Mouse (Mus musculus) lung, embryonic 14.5 days (tissue): Measurements from ENCODE around the gene Ralgps2. TPM values are rescaled to one million over a fixed set of nuclear protein-coding genes. Genes with fewer than 3 reads are reported as not detected.

ENCODE experiments used
- ATAC-seq: fragments of 200-750 bp; cut with Nextera tagmentation; 2 replicates; pipeline ENCODE4 v1.8.0; 2017; ENCODE audit warnings: mild to moderate bottlenecking, moderate TSS enrichment, moderate library complexity; ENCODE audit not compliant: insufficient read depth
- DNase-seq: peaks from one replicate; pipeline ENCODE4 v3.0.0-alpha.2; 2015
- H3K27ac ChIP-seq: fragments of 300-500 bp; sonication (generic); 2 replicates; pipeline ENCODE4 v1.5.1; 2014; ENCODE audit warnings: low read depth, mild to moderate bottlenecking, moderate library complexity
- H3K27me3 ChIP-seq: fragments of 300-500 bp; sonication (generic); 2 replicates; pipeline ENCODE4 v1.6.1; 2014; ENCODE audit warnings: low read length, control low read depth; ENCODE audit not compliant: insufficient read depth
- H3K36me3 ChIP-seq: fragments of 300-500 bp; sonication (generic); 2 replicates; pipeline ENCODE4 v1.6.1; 2014; ENCODE audit warnings: control low read depth; ENCODE audit not compliant: insufficient read depth
- H3K4me1 ChIP-seq: fragments of 300-500 bp; sonication (generic); 2 replicates; pipeline ENCODE4 v1.6.1; 2014; ENCODE audit warnings: antibody characterized with exemption, control low read depth; ENCODE audit not compliant: insufficient read depth
- H3K4me2 ChIP-seq: fragments of 300-500 bp; sonication (generic); 2 replicates; pipeline ENCODE4 v1.6.1; 2014; ENCODE audit warnings: mild to moderate bottlenecking
- H3K4me3 ChIP-seq: fragments of 300-500 bp; sonication (generic); 2 replicates; pipeline ENCODE4 v1.5.1; 2014; ENCODE audit warnings: low read depth, low read length
- H3K9ac ChIP-seq: fragments of 300-500 bp; sonication (generic); 2 replicates; pipeline ENCODE4 v1.6.1; 2014
- H3K9me3 ChIP-seq: fragments of 300-500 bp; sonication (generic); 2 replicates; pipeline ENCODE4 v1.6.1; 2016; ENCODE audit warnings: low read depth, low read length, control low read depth
- CTCF ChIP-seq: IDR thresholded peaks from 2 replicates; pipeline ENCODE4 v1.5.1; 2016; ENCODE audit warnings: antibody characterized with exemption, low read depth
- WGBS: fragments of 180-500 bp; shearing (Covaris S2); extraction: QIAGEN DNeasy Blood & Tissue Kit; methylation state at CpG from one replicate; pipeline ENCODE4 v1.1.7; 2014; 5-methylcytosine and 5-hydroxymethylcytosine counted together
- polyA plus RNA-seq: library from polyadenylated mRNA; unstranded; fragments of >200 nt; fragmentation: Nextera tagmentation; extraction: Ambion mirVana; gene quantifications from 2 replicates; pipeline ENCODE4 v1.2.1, GENCODE M21; 2014

The Ralgps2 gene
- polyA plus RNA-seq, 1 experiment from 2014 or later, result 70.6 TPM

DNA sequence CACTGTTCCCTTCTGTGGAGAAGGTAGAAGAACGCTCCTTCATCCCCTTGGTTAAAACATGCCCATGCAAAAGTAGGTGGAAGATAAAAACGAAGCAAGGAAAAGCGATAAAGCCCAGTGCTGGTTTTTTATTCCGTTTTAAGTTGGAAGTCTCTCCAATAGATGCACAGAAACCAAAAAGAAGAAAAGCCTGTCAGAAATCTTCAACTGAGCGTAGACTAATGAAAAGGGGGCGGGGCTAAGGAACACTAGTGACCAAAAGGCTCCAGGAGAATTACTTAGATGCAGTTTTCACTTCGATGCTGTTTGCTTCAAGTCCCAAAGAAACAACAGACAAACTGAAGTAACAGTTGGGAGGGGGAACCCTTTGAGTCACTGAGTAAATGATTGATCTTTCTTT is 1.2 kb upstream of the Ralgps2 start:
- Histone ChIP-seq H3K4me1 (no peaks in the 10 kb centered on the region), H3K27ac (no peak overlapping the region), H3K4me2 (peak overlapping the region; percentile 84), H3K9ac (no peak overlapping the region), H3K27me3 (no peaks in the 10 kb centered on the region), H3K9me3 (no peaks in the 10 kb centered on the region), H3K36me3 (no peaks in the 10 kb centered on the region), H3K4me3 (no peak overlapping the region)
- DNase-seq, result peak; percentile 54
- ATAC-seq, result no peak
- WGBS, result 35% methylated on average over 7 of the region's 7 CpGs
- no peak for TF ChIP-seq CTCF

DNA sequence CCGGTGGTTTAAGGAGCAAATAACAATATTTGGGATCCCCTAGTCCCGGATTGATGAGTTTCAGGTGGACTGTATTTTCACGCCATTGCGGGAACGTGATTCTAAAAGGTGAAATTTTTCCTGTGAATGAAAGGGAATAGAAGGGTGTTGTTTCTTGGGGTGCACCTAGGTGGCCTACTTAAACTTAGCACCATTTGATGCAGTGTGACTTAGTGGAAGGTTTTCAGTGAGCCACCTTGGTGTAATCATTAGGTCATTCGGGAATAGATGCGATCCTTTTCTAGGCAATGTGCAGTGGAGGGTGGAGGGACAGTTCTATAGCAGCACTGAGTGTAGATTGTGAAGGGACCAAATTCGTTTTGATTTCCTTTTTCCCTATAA is 706 bp upstream of the Ralgps2 start:
- DNase-seq (no peak), ATAC-seq (no peak)
- Histone ChIP-seq H3K4me3 (peak overlapping the region; percentile 93), H3K27ac (no peak overlapping the region), H3K9ac (no peak overlapping the region), H3K4me1 (no peaks in the 10 kb centered on the region), H3K9me3 (no peaks in the 10 kb centered on the region), H3K36me3 (no peaks in the 10 kb centered on the region), H3K4me2 (peak overlapping the region; percentile 84), H3K27me3 (no peaks in the 10 kb centered on the region)
- WGBS, result 5% methylated on average over 8 of the region's 8 CpGs
- 0 out of 2 replicates have a peak, but pooled peaks have one; percentile 5 for TF ChIP-seq CTCF

DNA sequence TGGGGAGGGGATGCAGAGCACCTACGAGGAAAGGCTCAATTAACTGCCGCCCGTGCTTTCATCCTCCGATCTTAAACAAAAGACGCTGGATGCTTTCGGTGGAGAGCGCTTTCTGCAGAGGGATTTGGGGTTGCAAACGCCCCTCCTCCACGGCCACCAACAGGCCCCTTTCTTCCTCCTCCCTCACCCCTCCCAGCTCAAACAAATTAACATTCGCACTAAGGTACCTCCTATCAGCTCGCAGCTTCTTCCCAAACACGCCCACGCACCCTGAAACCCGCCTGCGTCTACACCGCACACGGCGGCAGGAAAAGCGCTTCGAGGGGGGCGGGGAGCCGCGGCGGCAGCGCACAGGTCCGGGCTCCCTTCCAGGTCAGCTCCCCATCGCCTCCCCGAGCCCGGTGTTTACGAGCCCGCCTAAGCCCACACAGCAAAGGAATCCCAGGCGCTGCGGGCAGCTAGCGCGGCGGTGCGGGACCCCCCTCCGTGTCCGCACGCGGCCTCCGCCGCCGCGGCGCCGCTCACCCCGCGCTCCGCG is 652 bp downstream of the Ralgps2 start:
- WGBS, result under 1% methylated on average over 32 of the region's 51 CpGs
- Histone ChIP-seq H3K9ac (peak overlapping the region; percentile 86), H3K27me3 (no peaks in the 10 kb centered on the region), H3K9me3 (no peaks in the 10 kb centered on the region), H3K4me2 (peak overlapping the region; percentile 84), H3K4me1 (no peaks in the 10 kb centered on the region), H3K36me3 (no peaks in the 10 kb centered on the region), H3K4me3 (peak overlapping the region; percentile 93), H3K27ac (peak overlapping the region; percentile 89)
- ATAC-seq (peak; percentile 83), DNase-seq (peak; percentile 81)
- no peak for TF ChIP-seq CTCF

DNA sequence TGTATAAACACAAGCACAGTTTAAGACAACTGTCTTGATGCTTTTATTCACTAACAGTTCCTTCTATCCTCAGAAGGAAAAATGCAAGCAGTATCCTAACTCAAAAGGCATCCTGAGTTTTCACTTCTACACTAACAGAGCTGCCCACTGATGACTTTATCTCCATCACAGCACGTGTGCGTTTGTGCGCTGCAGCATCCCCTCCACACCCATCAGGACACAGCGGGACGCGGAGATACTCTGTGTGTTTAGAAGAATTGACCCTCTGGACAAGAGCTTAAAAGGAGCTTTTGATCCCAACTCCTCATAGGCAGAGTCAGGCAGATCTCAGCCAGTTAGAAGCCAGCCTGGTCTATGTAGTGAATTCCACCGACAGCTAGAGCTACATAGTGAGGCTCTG is 2.0 kb downstream of the Ralgps2 start:
- Histone ChIP-seq H3K9me3 (no peaks in the 10 kb centered on the region), H3K4me1 (no peaks in the 10 kb centered on the region), H3K4me2 (peak overlapping the region; percentile 25; the same call in 1 of the 2 replicates), H3K9ac (no peak overlapping the region), H3K4me3 (no peak overlapping the region; the same call in 1 of the 2 replicates), H3K27me3 (no peaks in the 10 kb centered on the region), H3K36me3 (no peaks in the 10 kb centered on the region), H3K27ac (no peak overlapping the region)
- ATAC-seq, result no peak
- no peak for TF ChIP-seq CTCF
- DNase-seq, result no peak
- 69% methylated on average over 7 of the region's 7 CpGs for WGBS

DNA sequence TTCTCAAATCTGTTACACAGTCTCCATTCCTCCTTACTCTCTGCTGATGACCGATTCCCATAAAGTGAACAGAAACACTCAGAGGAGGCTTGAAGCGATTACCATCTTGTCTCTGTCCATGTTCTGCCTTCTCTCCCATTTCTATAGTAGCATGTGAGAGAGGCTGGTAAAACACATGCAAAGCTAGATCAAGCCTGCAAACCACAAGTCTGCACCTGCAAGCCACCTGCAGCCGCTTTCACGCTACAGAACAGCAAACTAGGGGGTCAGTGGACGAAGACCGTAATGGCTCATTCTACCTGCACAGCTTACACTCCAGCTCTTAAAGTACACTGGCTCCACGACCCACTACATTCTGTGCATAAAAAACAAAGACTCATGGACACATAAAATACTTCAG is 5.7 kb downstream of the Ralgps2 start:
- DNase-seq (no peak), ATAC-seq (no peak)
- TF ChIP-seq CTCF, result no peak
- Histone ChIP-seq H3K4me1 (0 out of 2 replicates have a peak, but pooled peaks cover 7% of the 10 kb centered on the region), H3K27ac (no peak overlapping the region), H3K4me3 (no peak overlapping the region), H3K9me3 (no peaks in the 10 kb centered on the region), H3K36me3 (no peaks in the 10 kb centered on the region), H3K4me2 (no peak overlapping the region), H3K27me3 (no peaks in the 10 kb centered on the region), H3K9ac (no peak overlapping the region)
- 90% methylated on average over 7 of the region's 7 CpGs for WGBS

DNA sequence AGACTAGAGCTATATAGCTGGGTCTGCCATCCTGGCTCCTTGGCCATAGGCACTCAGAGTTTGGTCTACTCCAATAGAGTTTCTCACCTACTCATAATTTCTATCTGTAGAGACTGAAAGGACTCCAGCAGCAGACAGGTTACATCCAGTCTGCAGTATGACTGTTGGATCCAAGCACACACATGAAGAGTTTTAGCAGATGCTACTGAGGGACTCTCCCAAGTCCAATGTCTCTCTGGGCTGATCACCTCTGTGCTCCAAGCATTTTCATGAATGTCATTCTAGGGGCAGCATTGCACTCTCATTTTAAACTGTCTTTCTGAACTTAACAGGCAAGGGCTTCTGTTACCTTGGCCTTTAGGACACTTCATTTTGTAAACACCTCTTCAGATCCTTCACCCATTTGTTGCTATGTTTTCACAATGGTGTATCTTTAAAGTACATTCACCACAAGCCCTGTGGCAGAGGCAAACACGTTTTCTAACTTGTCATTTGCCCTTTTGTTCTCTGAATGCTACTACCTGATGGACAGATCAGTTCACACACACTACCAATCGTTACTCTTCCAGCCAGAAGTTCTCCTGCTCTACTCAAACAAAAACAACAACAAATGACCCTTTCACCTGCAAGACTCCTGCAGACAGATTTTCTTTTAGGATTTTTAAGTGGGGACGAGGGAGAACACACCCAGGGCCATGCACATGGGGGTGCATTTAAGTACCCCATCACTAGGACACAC is 7.2 kb downstream of the Ralgps2 start:
- no peaks in the 10 kb centered on the region for H3K27me3 ChIP-seq
- no peak overlapping the region for H3K4me2 ChIP-seq
- no peak overlapping the region for H3K4me3 ChIP-seq
- H3K27ac ChIP-seq, result no peak overlapping the region
- no peaks in the 10 kb centered on the region for H3K36me3 ChIP-seq
- no peaks in the 10 kb centered on the region for H3K9me3 ChIP-seq
- H3K9ac ChIP-seq, result no peak overlapping the region
- H3K4me1 ChIP-seq, result 0 out of 2 replicates have a peak, but pooled peaks cover 7% of the 10 kb centered on the region
- no peak for TF ChIP-seq CTCF
- 28% methylated on average over 3 of the region's 3 CpGs for WGBS
- ATAC-seq (no peak), DNase-seq (no peak)

DNA sequence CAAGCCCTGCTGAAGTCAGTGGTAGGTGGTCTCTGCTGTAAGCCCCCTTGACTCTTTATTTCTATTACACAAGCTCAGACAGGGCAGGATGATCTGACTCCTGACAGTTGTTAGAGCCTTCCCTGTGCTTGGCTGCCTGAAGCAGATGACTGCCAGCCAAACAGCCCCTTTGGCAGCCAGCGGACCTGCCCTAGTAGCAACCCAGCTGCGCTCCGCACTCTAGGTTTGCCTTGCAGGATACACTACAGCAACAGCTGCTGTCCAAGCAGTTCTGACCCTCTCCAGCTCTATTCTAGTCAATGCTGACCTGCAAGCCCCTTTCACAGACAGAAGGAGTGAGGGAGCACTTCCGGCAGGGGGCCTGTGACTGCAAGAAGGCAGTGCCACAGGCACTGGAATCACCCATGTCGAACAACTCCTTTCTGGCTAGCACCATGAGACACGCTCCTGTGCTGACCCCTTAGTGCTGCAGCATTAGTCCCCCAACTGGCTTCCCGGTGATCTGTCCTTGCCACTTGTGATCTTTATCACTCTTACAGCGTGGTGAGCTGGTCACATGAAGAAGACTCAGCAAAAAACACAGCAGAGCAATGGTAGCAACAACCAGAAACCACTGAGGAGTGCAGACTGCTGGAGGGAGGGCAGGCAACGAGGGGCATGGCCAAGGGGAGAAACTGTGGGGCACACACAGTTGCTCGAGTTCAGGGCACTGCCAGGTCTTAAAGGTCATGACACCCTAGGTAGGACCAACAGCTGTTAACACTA is 8.1 kb downstream of the Ralgps2 start:
- ATAC-seq (no peak), DNase-seq (no peak)
- 59% methylated on average over 10 of the region's 10 CpGs for WGBS
- H3K36me3 ChIP-seq, result no peaks in the 10 kb centered on the region
- 0 out of 2 replicates have a peak, but pooled peaks cover 7% of the 10 kb centered on the region for H3K4me1 ChIP-seq
- no peak; the same call in 1 of the 2 replicates for TF ChIP-seq CTCF
- H3K4me3 ChIP-seq, result no peak overlapping the region
- H3K4me2 ChIP-seq, result no peak overlapping the region
- no peak overlapping the region for H3K9ac ChIP-seq
- 0 out of 2 replicates have a peak overlapping the region, but pooled peaks have one; percentile 4 for H3K27ac ChIP-seq
- H3K9me3 ChIP-seq, result no peaks in the 10 kb centered on the region
- H3K27me3 ChIP-seq, result no peaks in the 10 kb centered on the region
